Mouse (Mus musculus): ENCODE measurements around the gene Speg. TPM values are rescaled to one million over a fixed set of nuclear protein-coding genes. Genes with fewer than 3 reads are reported as not detected.

Gene Speg
- polyA plus RNA-seq, 1 experiment from 2014 or later: 19.1 TPM

DNA sequence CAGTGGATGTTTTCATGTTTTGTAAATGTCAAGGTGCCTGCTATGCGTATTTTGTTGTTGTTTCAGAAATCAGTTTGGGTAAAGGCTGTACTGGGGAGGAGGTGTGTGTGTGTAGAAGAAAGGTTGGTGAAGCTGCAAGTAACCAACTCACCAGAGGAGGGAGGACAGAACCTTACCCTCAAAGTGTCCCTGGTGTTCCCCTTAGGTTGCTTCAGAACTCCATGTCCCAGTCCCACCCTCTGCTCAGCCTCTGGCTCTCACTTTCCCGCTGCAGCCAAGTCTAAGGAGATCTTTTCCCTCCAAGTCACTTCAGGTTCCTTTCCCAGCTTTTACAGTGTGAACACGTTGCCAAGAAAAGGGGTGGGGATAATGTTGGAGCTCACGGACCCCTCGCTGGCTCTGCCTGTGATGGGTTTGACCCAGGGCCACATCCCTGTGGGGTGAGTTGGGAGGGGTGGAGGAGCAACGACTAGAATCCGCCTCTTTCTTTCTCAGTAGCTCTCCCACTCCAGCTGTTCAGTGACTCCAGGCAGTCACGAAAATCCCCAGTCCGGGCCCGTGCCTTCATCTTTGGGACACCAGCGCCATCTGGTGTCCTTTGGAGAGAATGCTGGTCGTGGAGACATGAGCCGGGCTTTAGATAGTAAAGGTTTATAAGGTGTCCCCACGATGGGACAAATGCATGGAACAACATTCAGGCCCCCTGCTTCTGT is 92.3 kb downstream of the Speg start:
- ATAC-seq (ENCODE audit: insufficient read depth, low FRiP score, low TSS enrichment) (peak; percentile 63), DNase-seq (ENCODE audit: low spot score) (peak; percentile 90)
- no peaks in the 10 kb centered on the region for H3K36me3 ChIP-seq (ENCODE audit: control insufficient read depth, insufficient read depth, low read length)
- no peak overlapping the region for H3K4me2 ChIP-seq (ENCODE audit: low read depth)
- H3K9me3 ChIP-seq (ENCODE audit: control insufficient read depth, low read length): no peaks in the 10 kb centered on the region
- H3K27me3 ChIP-seq (ENCODE audit: control insufficient read depth, insufficient read depth, low read length): peaks cover 3% of the 10 kb centered on the region; the same call in 1 of the 2 replicates
- 6% methylated on average over 14 of the region's 14 CpGs for WGBS
- H3K27ac ChIP-seq (ENCODE audit: low read depth, low read length): no peak overlapping the region
- H3K4me1 ChIP-seq (ENCODE audit: control insufficient read depth, insufficient read depth, low read length): peaks cover 6% of the 10 kb centered on the region; the same call in 1 of the 2 replicates
- H3K4me3 ChIP-seq (ENCODE audit: low read depth, low read length): no peak overlapping the region
- no peak overlapping the region for H3K9ac ChIP-seq (ENCODE audit: low read length)

DNA sequence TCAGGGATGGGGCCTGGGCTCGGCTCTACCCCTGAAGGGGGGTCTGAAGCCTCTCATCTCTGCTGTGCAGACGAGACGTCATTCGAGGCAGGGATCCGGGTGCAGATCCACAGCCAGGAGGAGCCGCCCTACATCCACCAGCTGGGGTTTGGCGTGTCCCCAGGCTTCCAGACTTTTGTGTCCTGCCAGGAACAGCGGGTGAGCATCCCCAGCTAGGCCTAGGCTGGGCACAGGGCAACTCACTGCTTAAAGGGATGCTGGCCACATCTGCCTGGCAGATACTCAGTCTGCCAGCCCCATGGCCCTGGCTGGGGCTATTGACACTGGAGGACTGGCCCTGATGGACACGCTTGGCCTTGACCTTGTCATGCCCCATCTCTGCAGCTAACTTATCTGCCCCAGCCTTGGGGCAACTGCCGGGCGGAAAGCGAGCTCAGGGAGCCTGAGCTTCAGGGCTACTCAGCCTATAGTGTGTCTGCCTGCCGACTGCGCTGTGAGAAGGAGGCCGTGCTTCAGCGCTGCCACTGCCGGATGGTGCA is 94.3 kb downstream of the Speg start:
- Histone ChIP-seq H3K36me3 (ENCODE audit: control insufficient read depth, insufficient read depth, low read length) (no peaks in the 10 kb centered on the region; the same call in 1 of the 2 replicates), H3K9ac (ENCODE audit: low read length) (no peak overlapping the region), H3K27me3 (ENCODE audit: control insufficient read depth, insufficient read depth, low read length) (peaks cover 3% of the 10 kb centered on the region; the same call in 1 of the 2 replicates), H3K4me2 (ENCODE audit: low read depth) (no peak overlapping the region), H3K27ac (ENCODE audit: low read depth, low read length) (no peak overlapping the region), H3K9me3 (ENCODE audit: control insufficient read depth, low read length) (no peaks in the 10 kb centered on the region), H3K4me1 (ENCODE audit: control insufficient read depth, insufficient read depth, low read length) (peaks cover 6% of the 10 kb centered on the region; the same call in 1 of the 2 replicates), H3K4me3 (ENCODE audit: low read depth, low read length) (no peak overlapping the region)
- DNase-seq (ENCODE audit: low spot score): no peak
- 84% methylated on average over 17 of the region's 17 CpGs for WGBS
- no peak for ATAC-seq (ENCODE audit: insufficient read depth, low FRiP score, low TSS enrichment)

DNA sequence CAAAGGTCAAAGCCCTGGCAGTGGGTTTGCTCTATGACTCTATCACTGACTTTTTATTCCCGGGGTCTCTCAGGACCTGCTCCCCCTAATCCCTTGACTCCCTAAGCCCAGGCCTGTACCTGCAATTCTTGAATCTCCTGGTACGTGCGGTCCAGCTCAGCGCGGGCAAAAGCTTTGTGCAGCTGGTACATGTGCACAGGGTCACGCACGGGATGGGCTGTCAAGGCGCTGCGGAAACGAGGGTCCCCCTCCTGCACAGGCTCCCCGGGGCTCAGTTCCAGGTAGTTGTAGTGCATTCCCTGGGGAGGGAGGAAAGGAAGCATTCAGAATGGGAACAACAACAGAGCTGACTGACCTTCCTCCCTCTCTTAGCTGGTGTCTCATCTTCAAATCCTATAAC is 101.3 kb downstream of the Speg start:
- peaks cover 10% of the 10 kb centered on the region for H3K36me3 ChIP-seq (ENCODE audit: control insufficient read depth, insufficient read depth, low read length)
- no peaks in the 10 kb centered on the region; the same call in 1 of the 2 replicates for H3K27me3 ChIP-seq (ENCODE audit: control insufficient read depth, insufficient read depth, low read length)
- DNase-seq (ENCODE audit: low spot score) (no peak), ATAC-seq (ENCODE audit: insufficient read depth, low FRiP score, low TSS enrichment) (no peak)
- WGBS: 96% methylated on average over 11 of the region's 11 CpGs
- no peaks in the 10 kb centered on the region for H3K9me3 ChIP-seq (ENCODE audit: control insufficient read depth, low read length)
- no peak overlapping the region for H3K4me2 ChIP-seq (ENCODE audit: low read depth)
- H3K4me1 ChIP-seq (ENCODE audit: control insufficient read depth, insufficient read depth, low read length): peaks cover 17% of the 10 kb centered on the region
- H3K9ac ChIP-seq (ENCODE audit: low read length): no peak overlapping the region
- no peak overlapping the region for H3K27ac ChIP-seq (ENCODE audit: low read depth, low read length)
- no peak overlapping the region for H3K4me3 ChIP-seq (ENCODE audit: low read depth, low read length)

DNA sequence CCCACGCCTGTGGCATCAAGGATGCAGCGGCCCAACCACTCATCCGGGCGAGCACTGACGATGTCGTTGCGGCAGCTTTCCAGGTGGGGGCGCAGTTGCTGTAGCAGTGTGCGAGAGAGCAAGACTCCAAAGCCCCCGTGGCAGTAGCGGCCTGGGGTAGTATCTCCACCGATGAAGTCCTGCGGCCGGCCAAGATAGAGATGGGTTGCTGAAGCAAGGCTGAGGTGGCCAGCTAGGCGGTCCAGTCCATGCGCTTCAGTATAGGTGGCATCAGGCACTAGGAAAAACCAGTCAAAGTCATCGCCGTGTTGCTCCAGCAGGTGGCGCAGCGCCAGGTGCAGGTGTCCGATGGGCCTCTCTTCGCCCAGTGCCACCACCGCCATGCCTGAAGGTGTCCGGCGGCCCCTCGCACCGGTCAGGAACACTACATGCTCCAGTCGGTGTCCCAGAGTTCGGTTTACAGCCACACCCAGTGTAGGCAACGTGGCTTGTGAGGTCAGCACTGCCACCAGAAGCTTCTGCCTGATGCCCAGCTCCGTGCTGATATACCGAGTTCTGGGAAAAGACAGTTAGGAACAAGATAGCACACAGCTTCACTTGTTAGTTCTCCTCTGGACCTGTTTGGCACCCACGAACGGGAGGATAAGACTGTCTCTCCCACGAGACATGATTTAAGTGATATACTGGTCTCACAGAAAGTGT is 102.3 kb downstream of the Speg start:
- no peak overlapping the region for H3K9ac ChIP-seq (ENCODE audit: low read length)
- peaks cover 17% of the 10 kb centered on the region for H3K4me1 ChIP-seq (ENCODE audit: control insufficient read depth, insufficient read depth, low read length)
- no peak for ATAC-seq (ENCODE audit: insufficient read depth, low FRiP score, low TSS enrichment)
- H3K9me3 ChIP-seq (ENCODE audit: control insufficient read depth, low read length): no peaks in the 10 kb centered on the region
- H3K27ac ChIP-seq (ENCODE audit: low read depth, low read length): no peak overlapping the region
- H3K36me3 ChIP-seq (ENCODE audit: control insufficient read depth, insufficient read depth, low read length): peaks cover 10% of the 10 kb centered on the region
- 16% methylated on average over 35 of the region's 35 CpGs for WGBS
- H3K27me3 ChIP-seq (ENCODE audit: control insufficient read depth, insufficient read depth, low read length): peaks cover 2% of the 10 kb centered on the region; the same call in 1 of the 2 replicates
- DNase-seq (ENCODE audit: low spot score): peak; percentile 86
- peak overlapping the region; percentile 4; the same call in 1 of the 2 replicates for H3K4me3 ChIP-seq (ENCODE audit: low read depth, low read length)
- peak overlapping the region; percentile 89 for H3K4me2 ChIP-seq (ENCODE audit: low read depth)

DNA sequence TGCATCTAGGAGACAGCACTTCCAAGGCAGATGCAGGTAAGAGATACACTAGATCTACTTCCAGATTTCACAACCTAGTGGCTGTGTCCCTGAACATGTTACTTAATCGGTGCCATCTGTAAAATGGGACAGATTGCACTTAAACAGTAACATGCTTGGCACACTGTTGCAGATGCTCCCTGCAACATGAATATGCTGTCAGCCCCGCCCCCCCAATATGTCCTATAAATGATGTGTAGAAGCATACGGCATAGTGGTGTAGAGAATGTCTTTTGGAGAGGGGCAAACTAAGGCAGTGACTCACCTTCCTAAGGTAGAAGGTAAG is 102.8 kb downstream of the Speg start:
- ATAC-seq (ENCODE audit: insufficient read depth, low FRiP score, low TSS enrichment) (no peak), DNase-seq (ENCODE audit: low spot score) (no peak)
- no peak overlapping the region for H3K27ac ChIP-seq (ENCODE audit: low read depth, low read length)
- H3K9ac ChIP-seq (ENCODE audit: low read length): no peak overlapping the region
- peaks cover 17% of the 10 kb centered on the region for H3K4me1 ChIP-seq (ENCODE audit: control insufficient read depth, insufficient read depth, low read length)
- H3K9me3 ChIP-seq (ENCODE audit: control insufficient read depth, low read length): no peaks in the 10 kb centered on the region
- H3K27me3 ChIP-seq (ENCODE audit: control insufficient read depth, insufficient read depth, low read length): peaks cover 7% of the 10 kb centered on the region; the same call in 1 of the 2 replicates
- H3K36me3 ChIP-seq (ENCODE audit: control insufficient read depth, insufficient read depth, low read length): peaks cover 10% of the 10 kb centered on the region
- H3K4me2 ChIP-seq (ENCODE audit: low read depth): peak overlapping the region; percentile 89
- WGBS: 49% methylated on average over 3 of the region's 3 CpGs
- H3K4me3 ChIP-seq (ENCODE audit: low read depth, low read length): peak overlapping the region; percentile 84

DNA sequence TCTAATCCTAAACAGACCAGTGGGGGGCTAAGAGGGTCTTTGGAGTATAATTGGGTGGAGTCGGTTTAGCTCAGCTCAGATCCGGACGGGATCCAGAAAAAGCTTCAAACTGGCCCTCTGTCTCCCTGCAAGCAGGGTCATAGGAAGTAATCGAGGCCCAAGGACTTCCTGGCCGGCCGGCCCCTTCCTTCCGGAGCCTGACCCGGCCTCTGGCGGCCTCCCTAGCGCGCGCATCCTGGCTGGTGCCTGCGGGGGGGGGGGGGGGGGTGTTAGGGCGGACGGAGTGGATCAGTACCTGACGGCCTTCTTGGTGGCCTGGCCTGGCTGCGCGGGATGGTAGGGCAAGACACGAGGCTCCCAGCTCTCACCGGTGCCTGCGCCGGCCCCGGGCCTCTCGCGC is 103.4 kb downstream of the Speg start:
- peak overlapping the region; percentile 70 for H3K27ac ChIP-seq (ENCODE audit: low read depth, low read length)
- WGBS: 0% methylated on average over 15 of the region's 25 CpGs
- peak overlapping the region; percentile 89 for H3K4me2 ChIP-seq (ENCODE audit: low read depth)

DNA sequence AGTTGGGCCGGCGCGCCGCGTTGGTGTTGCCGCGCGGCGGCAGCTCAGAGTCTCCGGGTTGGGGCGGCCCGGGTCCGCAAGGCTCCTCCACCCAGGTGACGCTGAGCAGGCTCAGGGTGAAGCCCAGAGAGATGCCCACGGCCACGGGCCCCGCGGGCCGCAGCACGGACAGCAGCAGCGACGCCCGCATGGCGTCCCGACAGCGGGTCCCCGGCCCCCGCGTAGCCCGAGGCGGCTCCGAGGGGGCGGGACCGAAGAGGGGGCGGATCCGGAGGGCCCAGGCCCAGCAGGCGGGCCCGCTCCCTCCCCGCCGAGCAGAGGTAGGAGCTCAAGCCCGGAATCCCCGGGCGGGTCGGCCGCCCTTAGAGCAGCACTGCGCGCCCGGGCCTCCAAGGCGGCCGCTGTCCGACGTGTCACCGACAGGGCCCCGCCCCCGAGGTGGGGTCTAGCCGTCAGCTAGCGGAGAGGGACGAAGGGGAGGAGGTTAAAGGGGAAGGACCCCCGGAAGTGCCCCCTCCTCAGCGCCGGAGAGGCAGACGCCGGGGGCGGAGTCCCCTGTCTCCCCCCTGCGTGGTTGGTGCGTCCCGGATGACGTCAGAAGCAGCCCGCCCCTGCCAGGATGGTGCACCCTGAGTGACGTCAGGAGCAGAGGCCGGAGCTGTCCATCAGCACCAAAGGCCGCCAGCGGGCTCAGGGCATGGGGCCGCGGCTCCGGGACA is 104.0 kb downstream of the Speg start, which contains the start of the genes Chpf and Tmem198:
Gene Chpf (minus strand): TSS at position 392 of the 719 bp plus-strand sequence.
Gene Tmem198 (plus strand): TSS at position 617 of the 719 bp plus-strand sequence.
- H3K36me3 ChIP-seq (ENCODE audit: control insufficient read depth, insufficient read depth, low read length): peaks cover 10% of the 10 kb centered on the region
- peak within 1 kb of the TSS; percentile 89 for H3K4me2 ChIP-seq (ENCODE audit: low read depth)
- H3K27ac ChIP-seq (ENCODE audit: low read depth, low read length): peak within 1 kb of the TSS; percentile 70
- ATAC-seq (ENCODE audit: insufficient read depth, low FRiP score, low TSS enrichment): peak; percentile 93
- peak within 1 kb of the TSS; percentile 84 for H3K4me3 ChIP-seq (ENCODE audit: low read depth, low read length)
- DNase-seq (ENCODE audit: low spot score): peak; percentile 99
- H3K9ac ChIP-seq (ENCODE audit: low read length): peak within 1 kb of the TSS; percentile 78
- no peaks in the 10 kb centered on the region for H3K9me3 ChIP-seq (ENCODE audit: control insufficient read depth, low read length)
- H3K4me1 ChIP-seq (ENCODE audit: control insufficient read depth, insufficient read depth, low read length): peaks cover 17% of the 10 kb centered on the region
- WGBS: under 1% methylated on average over 70 of the region's 76 CpGs
- peaks cover 8% of the 10 kb centered on the region; the same call in 1 of the 2 replicates for H3K27me3 ChIP-seq (ENCODE audit: control insufficient read depth, insufficient read depth, low read length)

More for the DNA sequence above, 103.4 kb downstream of the Speg start:
- Histone ChIP-seq H3K36me3 (ENCODE audit: control insufficient read depth, insufficient read depth, low read length) (peaks cover 10% of the 10 kb centered on the region), H3K9ac (ENCODE audit: low read length) (peak overlapping the region; percentile 78), H3K27me3 (ENCODE audit: control insufficient read depth, insufficient read depth, low read length) (peaks cover 8% of the 10 kb centered on the region; the same call in 1 of the 2 replicates), H3K9me3 (ENCODE audit: control insufficient read depth, low read length) (no peaks in the 10 kb centered on the region), H3K4me1 (ENCODE audit: control insufficient read depth, insufficient read depth, low read length) (peaks cover 17% of the 10 kb centered on the region), H3K4me3 (ENCODE audit: low read depth, low read length) (peak overlapping the region; percentile 84)
- ATAC-seq (ENCODE audit: insufficient read depth, low FRiP score, low TSS enrichment) (no peak), DNase-seq (ENCODE audit: low spot score) (peak; percentile 44)

DNA sequence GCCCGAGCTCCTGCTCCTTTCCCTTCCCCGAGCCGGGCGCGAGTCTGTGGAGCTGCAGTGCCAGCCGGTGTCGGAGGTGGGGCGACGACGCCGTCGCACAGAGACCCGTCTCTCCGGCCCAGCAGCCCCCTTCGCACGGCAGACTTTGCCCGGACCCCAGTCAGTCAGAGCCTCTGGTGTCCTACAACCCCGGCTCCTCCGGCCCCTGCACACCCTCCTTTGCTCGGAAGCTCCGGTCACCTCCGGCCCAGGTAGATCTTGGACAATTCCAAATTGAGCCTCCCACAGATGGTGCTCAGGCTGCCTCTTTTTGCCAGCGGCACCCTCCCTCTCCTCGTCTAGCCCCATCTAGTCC is 104.5 kb downstream of the Speg start:
- ATAC-seq (ENCODE audit: insufficient read depth, low FRiP score, low TSS enrichment) (peak; percentile 58; the same call in 1 of the 2 replicates), DNase-seq (ENCODE audit: low spot score) (no peak)
- Histone ChIP-seq H3K4me2 (ENCODE audit: low read depth) (peak overlapping the region; percentile 89), H3K4me3 (ENCODE audit: low read depth, low read length) (peak overlapping the region; percentile 84), H3K27ac (ENCODE audit: low read depth, low read length) (0 out of 2 replicates have a peak overlapping the region, but pooled peaks have one; percentile 44), H3K9ac (ENCODE audit: low read length) (peak overlapping the region; percentile 75), H3K27me3 (ENCODE audit: control insufficient read depth, insufficient read depth, low read length) (peaks cover 12% of the 10 kb centered on the region), H3K9me3 (ENCODE audit: control insufficient read depth, low read length) (no peaks in the 10 kb centered on the region), H3K36me3 (ENCODE audit: control insufficient read depth, insufficient read depth, low read length) (peaks cover 10% of the 10 kb centered on the region), H3K4me1 (ENCODE audit: control insufficient read depth, insufficient read depth, low read length) (peaks cover 17% of the 10 kb centered on the region)
- WGBS: under 1% methylated on average over 24 of the region's 24 CpGs
